ENCODE assay signal across 24 mouse cellular contexts in the genomic region with DNA sequence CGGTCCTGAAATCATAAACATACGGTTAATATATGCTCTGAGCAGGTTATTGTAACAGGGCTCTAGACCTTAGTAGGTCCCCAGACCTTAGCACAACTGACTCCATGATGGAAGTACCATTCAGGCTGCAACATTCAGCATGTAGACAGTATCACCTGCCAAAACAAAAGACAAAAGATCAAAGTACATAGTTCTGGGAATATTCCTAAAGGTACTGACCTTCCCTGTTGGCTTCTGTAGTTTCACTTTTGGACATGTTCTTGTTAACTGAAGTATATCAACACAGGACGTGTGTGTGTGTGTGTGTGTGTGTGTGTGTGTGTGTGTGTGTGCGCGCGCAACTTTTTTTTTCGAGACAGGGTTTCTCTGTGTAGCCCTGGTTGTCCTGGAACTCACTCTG. TPM values are rescaled to one million over a fixed set of nuclear protein-coding genes. Genes with fewer than 3 reads are reported as not detected.
A peak's percentile ranks its signal among the peaks of the same experiment; 100 is the strongest.
DNase-seq lines count a peak whose midpoint lies in the region; ATAC-seq and TF ChIP-seq lines count a peak whose summit lies in the region.
"Had no signal": no experiment of that assay in that cellular context is flagged by ENCODE, and none has a peak within 500 bp of the region (broad histone marks: within the 10 kb centered on the region; RNA-seq: fewer than 3 reads in every experiment).

No protein-coding gene starts in this region.

- no peaks in the 10 kb centered on the region for H3K27me3 ChIP-seq in liver, adult 2 months (ENCODE audit: control insufficient read depth, insufficient read depth, low read length)
- no peaks in the 10 kb centered on the region for H3K27me3 ChIP-seq in liver, postnatal 0 days (ENCODE audit: insufficient read depth, low read length)
- H3K27me3 ChIP-seq: CH12.LX had no signal

- no peak for TF ChIP-seq EP300 in liver, postnatal 0 days (IDR thresholded peaks at IDR 0.05; ENCODE audit: low read depth)

- H3K4me1 ChIP-seq in liver, adult 2 months (ENCODE audit: control insufficient read depth, insufficient read depth, low read length) = peaks cover 2% of the 10 kb centered on the region; the same call in 1 of the 2 replicates
- H3K4me1 ChIP-seq in liver, postnatal 0 days (ENCODE audit: insufficient read depth) = peaks cover 8% of the 10 kb centered on the region; the same call in 1 of the 2 replicates

- WGBS in liver, adult 2 months = 76% methylated on average over 7 of the region's 7 CpGs
- 86% methylated on average over 4 of the region's 7 CpGs for WGBS in liver, postnatal 0 days (ENCODE audit: insufficient replicate concordance)

- H3K9ac ChIP-seq in liver, adult 2 months (ENCODE audit: low read depth, low read length) = no peak overlapping the region
- H3K9ac ChIP-seq in liver, postnatal 0 days (replicated peaks) = no peak overlapping the region

- peaks cover 2% of the 10 kb centered on the region; the same call in 1 of the 2 replicates for H3K79me2 ChIP-seq in liver, adult 2 months (ENCODE audit: control insufficient read depth, insufficient read depth, low read length)

- no peak for TF ChIP-seq CTCF in liver, adult 2 months (IDR thresholded peaks at IDR 0.05; ENCODE audit: low read depth, low read length)
- TF ChIP-seq CTCF in liver, postnatal 0 days (IDR thresholded peaks at IDR 0.05; ENCODE audit: low read depth) = no peak

- no peak overlapping the region for H3K4me2 ChIP-seq in liver, postnatal 0 days (ENCODE audit: low read depth, low read length)

- no peak overlapping the region for H3K27ac ChIP-seq in liver, adult 2 months (replicated peaks; ENCODE audit: insufficient read depth, low read depth, low read length)
- no peak overlapping the region for H3K27ac ChIP-seq in liver, postnatal 0 days (ENCODE audit: low read depth)

- H3K4me3 ChIP-seq in liver, adult 2 months (ENCODE audit: insufficient read depth, low read depth, low read length) = no peak overlapping the region
- H3K4me3 ChIP-seq in liver, postnatal 0 days (ENCODE audit: low read depth, low read length) = no peak overlapping the region

- no peaks in the 10 kb centered on the region for H3K9me3 ChIP-seq in liver, postnatal 0 days (ENCODE audit: low read length)
- H3K9me3 ChIP-seq: G1E had no signal

- DNase-seq in liver, adult 2 months (ENCODE audit: extremely low read depth, low read depth, low spot score) = peak; percentile 65
- DNase-seq in liver, postnatal 0 days = no peak
- DNase-seq in A20 (ENCODE audit: low read depth, low spot score) = peak; percentile 61
- DNase-seq in adrenal gland, postnatal 10 days = no peak
- DNase-seq: adrenal gland, adult 2 months; adrenal gland, adult 8-10 months; adrenal gland, postnatal 14 days; adrenal gland, postnatal 25 days; adrenal gland, postnatal 36 days; B cell, adult 2 months; cerebellum, adult 11 months; cerebellum, adult 11-12 months; cerebellum, adult 18-20 months; cerebellum, adult 2 months; cerebellum, adult 8-10 months had no signal

- no peaks in the 10 kb centered on the region for H3K36me3 ChIP-seq in liver, adult 2 months (ENCODE audit: control insufficient read depth, insufficient read depth, low read length)
- no peaks in the 10 kb centered on the region for H3K36me3 ChIP-seq in liver, postnatal 0 days (replicated peaks; ENCODE audit: insufficient read depth, low read length)

- ATAC-seq in liver, postnatal 0 days = no peak
- ATAC-seq: activated CD4-positive, CD25-positive, alpha-beta regulatory T cell, adult 4 months; CD4-positive, CD25-positive, alpha-beta regulatory T cell, adult 4 months; Patski had no signal

- no peak for TF ChIP-seq POLR2A in liver, adult 2 months (IDR thresholded peaks at IDR 0.05; ENCODE audit: extremely low read depth, insufficient read depth, low read length)

RNA-seq across cellular contexts. Expression of a gene that starts 1.1 kb away (rescaled TPM):
- total RNA-seq in liver, adult 2 months (2014; rRNA removed) = 4.3 and 5.0 TPM in 2 replicates
- 0.97 and 1.1 TPM in 2 replicates for polyA plus RNA-seq in liver, adult 2 months (2012; rRNA removed)
- polyA plus RNA-seq in liver, postnatal 0 days (2015; fragmentation: Nextera tagmentation; extraction: Ambion mirVana) = 4.9 and 7.2 TPM in 2 replicates
- 10 to 100 TPM; 12.6 to 16.1 TPM for total RNA-seq in adrenal gland, postnatal 10 days (2021)

RNA-seq across cellular contexts. Expression of a gene that starts 15.4 kb away (rescaled TPM):
- total RNA-seq in liver, adult 2 months (2014; rRNA removed) = 4.6 and 5.7 TPM in 2 replicates
- polyA plus RNA-seq in liver, adult 2 months (2012; rRNA removed) = 1.4 and 2.2 TPM in 2 replicates
- polyA plus RNA-seq in liver, postnatal 0 days (2015; fragmentation: Nextera tagmentation; extraction: Ambion mirVana) = 8.3 and 8.5 TPM in 2 replicates
- total RNA-seq in adrenal gland, postnatal 10 days (2021) = 10 to 100 TPM; 11.9 to 18.6 TPM

RNA-seq across cellular contexts. Expression of a gene that starts 40.3 kb away (rescaled TPM):
- 175 and 207 TPM in 2 replicates for total RNA-seq in liver, adult 2 months (2014; rRNA removed)
- polyA plus RNA-seq in liver, adult 2 months (2012; rRNA removed) = 35.1 and 37.0 TPM in 2 replicates
- polyA plus RNA-seq in liver, postnatal 0 days (2015; fragmentation: Nextera tagmentation; extraction: Ambion mirVana) = 364 and 376 TPM in 2 replicates
- 100 to 1,000 TPM; 694 to 724 TPM for total RNA-seq in adrenal gland, postnatal 10 days (2021)

RNA-seq across cellular contexts. Expression of a gene that starts 43.1 kb away (rescaled TPM):
- not detected in 2 replicates for total RNA-seq in liver, adult 2 months (2014; rRNA removed)
- polyA plus RNA-seq in liver, adult 2 months (2012; rRNA removed) = not detected in 2 replicates
- polyA plus RNA-seq in liver, postnatal 0 days (2015; fragmentation: Nextera tagmentation; extraction: Ambion mirVana) = not detected in 2 replicates
- not detected for total RNA-seq in adrenal gland, postnatal 10 days (2021)
- total RNA-seq: adrenal gland, adult 18-20 months; adrenal gland, adult 2 months; adrenal gland, adult 8-10 months; adrenal gland, postnatal 14 days; adrenal gland, postnatal 25 days; adrenal gland, postnatal 36 days; adrenal gland, postnatal 4 days; CH12.LX; ES-E14; G1E; MEL had no signal
- polyA plus RNA-seq: adrenal gland, adult 2 months; G1E; Patski had no signal

Comparison
In these comparisons a context has a peak if more than half of its experiments do, and no peak if none do; other contexts are left out.
1. DNase-seq: peak in liver, adult 2 months (single experiment) and A20 (single experiment); none in liver, postnatal 0 days (single experiment) and adrenal gland, postnatal 10 days (single experiment).